Mouse (Mus musculus): Measurements from ENCODE around the gene Atp5s. TPM values are rescaled to one million over a fixed set of nuclear protein-coding genes. Genes with fewer than 3 reads are reported as not detected.

Atp5s gene
- total RNA-seq, 2 experiments from 2014 or later = 16.0 to 21.1 TPM

GRCm38 (mm10) chr12:69777957-69778356, 53.2 kb downstream of the Atp5s start:
- DNase-seq = no peak

GRCm38 (mm10) chr12:69781480-69781879, 56.7 kb downstream of the Atp5s start:
- DNase-seq = no peak

- DNase-seq = peak; percentile 90
These were observed 57.3 kb downstream of the Atp5s start for GRCm38 (mm10) chr12:69781935-69782650.

- DNase-seq = no peak
These were observed 58.7 kb downstream of the Atp5s start for GRCm38 (mm10) chr12:69783247-69784025.

GRCm38 (mm10) chr12:69785471-69785870, 60.7 kb downstream of the Atp5s start:
- no peak for DNase-seq

- no peak for DNase-seq
These were observed 63.6 kb downstream of the Atp5s start for GRCm38 (mm10) chr12:69788380-69788779.

- DNase-seq = no peak
These were observed 65.2 kb downstream of the Atp5s start for GRCm38 (mm10) chr12:69789766-69790529.

GRCm38 (mm10) chr12:69790530-69791505, 66.1 kb downstream of the Atp5s start, which contains the start of gene Cdkl1:
TSS of gene Cdkl1 (minus strand) at chr12:69791267.
- peak; percentile 86 for DNase-seq

Small RNA genes lying within 50 kb of the gene (microRNA-seq; reads per million reads assigned to microRNA genes)
- gene Mir681 = not detected

Other genes starting within 250 kb of the Atp5s start
- gene Vcpkmt, start 141.9 kb upstream of the Atp5s start, total RNA-seq (2021) = 10 to 100 TPM; 10.7 to 10.8 TPM
- 10 to 100 TPM; 36.6 to 40.0 TPM for gene Sos2, start 43.1 kb upstream of the Atp5s start, total RNA-seq (2021)
- 10 to 100 TPM; 27.9 to 31.7 TPM for gene L2hgdh, start 77 bp upstream of the Atp5s start, total RNA-seq (2021)
- 1 to 10 TPM; 3.3 to 4.3 TPM for gene Cdkl1, start 66.3 kb downstream of the Atp5s start, total RNA-seq (2021)
- gene Atl1, start 167.7 kb downstream of the Atp5s start, total RNA-seq (2021) = 10 to 100 TPM in 1 of 2 experiments, 1 to 10 TPM in 1; 8.8 to 14.3 TPM
- 10 to 100 TPM; 31.3 to 39.8 TPM for gene Map4k5, start 168.2 kb downstream of the Atp5s start, total RNA-seq (2021)

All from adrenal gland, postnatal 10 days (tissue).